Mouse (Mus musculus): ENCODE results near the gene Ccdc92. TPM values are rescaled to one million over a fixed set of nuclear protein-coding genes. Genes with fewer than 3 reads are reported as not detected.

Ccdc92 gene
- polyA plus RNA-seq, 1 experiment from 2014 or later = 5.3 TPM

DNA sequence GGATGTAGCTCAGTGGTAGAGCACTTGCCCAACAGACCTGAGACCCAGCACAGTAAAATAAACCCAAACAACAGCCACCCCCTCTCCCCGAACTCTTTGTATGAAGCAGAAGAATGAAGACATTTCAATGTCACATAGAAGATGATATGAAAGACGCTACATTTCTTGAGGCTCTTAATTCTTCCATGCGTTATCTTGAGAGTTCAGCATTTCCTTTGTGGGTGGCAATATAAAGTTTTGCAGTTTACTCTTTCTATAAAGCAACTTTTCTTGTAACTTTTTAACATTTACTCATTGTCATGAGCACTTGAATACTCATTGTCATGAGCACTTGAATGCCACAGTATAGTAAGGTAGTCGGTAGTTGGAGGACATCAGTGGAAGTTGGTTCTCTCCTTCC is 8.0 kb downstream of the Ccdc92 start:
- H3K27me3 ChIP-seq (ENCODE audit: control insufficient read depth, insufficient read depth, low read length) = peaks cover 36% of the 10 kb centered on the region
- no peaks in the 10 kb centered on the region for H3K4me1 ChIP-seq (ENCODE audit: control insufficient read depth in 2 of 2, insufficient read depth in 2 of 2, low read length in 2 of 2)
- no peak overlapping the region for H3K4me2 ChIP-seq (ENCODE audit: low read length)
- no peaks in the 10 kb centered on the region for H3K9me3 ChIP-seq (ENCODE audit: control insufficient read depth, low read length)
- WGBS = 84% methylated on average over 4 of the region's 4 CpGs
- no peak overlapping the region for H3K27ac ChIP-seq (replicated peaks in 1 of 2; ENCODE audit: control insufficient read depth in 1 of 2, insufficient read depth in 1 of 2, low read depth in 2 of 2, low read length in 2 of 2)
- no peak overlapping the region for H3K4me3 ChIP-seq (ENCODE audit: control insufficient read depth in 1 of 2, insufficient read depth in 1 of 2, low read depth in 1 of 2, low read length in 2 of 2)
- ATAC-seq (ENCODE audit: insufficient number of reproducible peaks, insufficient read depth, low FRiP score, low read depth) = no peak
- H3K36me3 ChIP-seq (ENCODE audit: control insufficient read depth, insufficient read depth, low read length) = no peaks in the 10 kb centered on the region
- no peak overlapping the region for H3K9ac ChIP-seq (ENCODE audit: low read length)

DNA sequence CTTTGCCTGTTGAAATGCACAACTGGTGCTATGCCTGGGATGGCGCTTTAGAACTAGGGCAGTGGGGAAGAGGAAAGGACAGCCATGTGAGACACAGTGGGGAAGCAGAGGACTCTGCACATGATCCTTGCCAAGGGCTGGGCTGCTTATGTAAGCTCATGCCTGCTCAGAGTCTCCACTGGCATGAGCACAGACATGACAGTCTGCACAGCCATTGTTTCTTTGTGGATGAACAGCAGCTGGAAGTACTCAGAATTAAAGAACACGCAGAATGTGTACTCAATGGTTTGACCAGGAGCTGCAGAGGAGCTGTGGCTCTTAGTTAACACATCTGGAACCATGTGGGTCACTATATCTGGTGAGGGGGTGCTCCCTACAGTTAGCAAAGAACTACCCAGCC is 9.1 kb downstream of the Ccdc92 start:
- H3K27ac ChIP-seq (replicated peaks in 1 of 2; ENCODE audit: control insufficient read depth in 1 of 2, insufficient read depth in 1 of 2, low read depth in 2 of 2, low read length in 2 of 2) = no peak overlapping the region
- H3K4me2 ChIP-seq (ENCODE audit: low read length) = no peak overlapping the region
- H3K9me3 ChIP-seq (ENCODE audit: control insufficient read depth, low read length) = no peaks in the 10 kb centered on the region
- no peaks in the 10 kb centered on the region for H3K36me3 ChIP-seq (ENCODE audit: control insufficient read depth, insufficient read depth, low read length)
- ATAC-seq (ENCODE audit: insufficient number of reproducible peaks, insufficient read depth, low FRiP score, low read depth) = no peak
- no peak overlapping the region for H3K4me3 ChIP-seq (ENCODE audit: control insufficient read depth in 1 of 2, insufficient read depth in 1 of 2, low read depth in 1 of 2, low read length in 2 of 2)
- H3K9ac ChIP-seq (ENCODE audit: low read length) = no peak overlapping the region
- peaks cover 37% of the 10 kb centered on the region for H3K27me3 ChIP-seq (ENCODE audit: control insufficient read depth, insufficient read depth, low read length)
- no peaks in the 10 kb centered on the region for H3K4me1 ChIP-seq (ENCODE audit: control insufficient read depth in 2 of 2, insufficient read depth in 2 of 2, low read length in 2 of 2)
- WGBS = 57% methylated on average over 2 of the region's 2 CpGs

DNA sequence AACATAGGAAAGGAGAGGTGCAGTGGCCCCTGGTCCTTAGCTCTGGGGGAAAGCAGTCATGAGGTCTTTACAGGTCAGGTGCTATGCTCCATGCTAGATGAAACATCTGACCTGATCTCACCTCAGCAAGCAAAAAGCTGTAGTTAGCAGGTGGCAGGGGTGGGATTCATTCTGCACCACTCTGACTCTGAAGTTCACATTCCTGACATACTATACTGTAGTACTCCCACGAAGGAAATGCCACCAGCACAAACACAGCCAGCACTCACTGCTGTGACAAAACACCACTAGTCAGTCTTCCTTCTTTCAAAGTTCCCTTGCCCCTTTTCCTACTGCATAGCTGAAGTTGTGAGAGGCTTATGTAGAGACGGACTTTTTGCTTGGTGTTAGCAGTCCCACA is 9.9 kb downstream of the Ccdc92 start:
- no peaks in the 10 kb centered on the region for H3K9me3 ChIP-seq (ENCODE audit: control insufficient read depth, low read length)
- no peak overlapping the region for H3K4me3 ChIP-seq (ENCODE audit: control insufficient read depth in 1 of 2, insufficient read depth in 1 of 2, low read depth in 1 of 2, low read length in 2 of 2)
- ATAC-seq (ENCODE audit: insufficient number of reproducible peaks, insufficient read depth, low FRiP score, low read depth) = no peak
- 35% methylated on average over 2 of the region's 2 CpGs for WGBS
- no peaks in the 10 kb centered on the region for H3K36me3 ChIP-seq (ENCODE audit: control insufficient read depth, insufficient read depth, low read length)
- no peak overlapping the region for H3K4me2 ChIP-seq (ENCODE audit: low read length)
- peaks cover 30% of the 10 kb centered on the region for H3K27me3 ChIP-seq (ENCODE audit: control insufficient read depth, insufficient read depth, low read length)
- no peaks in the 10 kb centered on the region for H3K4me1 ChIP-seq (ENCODE audit: control insufficient read depth in 2 of 2, insufficient read depth in 2 of 2, low read length in 2 of 2)
- H3K9ac ChIP-seq (ENCODE audit: low read length) = no peak overlapping the region
- H3K27ac ChIP-seq (replicated peaks in 1 of 2; ENCODE audit: control insufficient read depth in 1 of 2, insufficient read depth in 1 of 2, low read depth in 2 of 2, low read length in 2 of 2) = no peak overlapping the region

DNA sequence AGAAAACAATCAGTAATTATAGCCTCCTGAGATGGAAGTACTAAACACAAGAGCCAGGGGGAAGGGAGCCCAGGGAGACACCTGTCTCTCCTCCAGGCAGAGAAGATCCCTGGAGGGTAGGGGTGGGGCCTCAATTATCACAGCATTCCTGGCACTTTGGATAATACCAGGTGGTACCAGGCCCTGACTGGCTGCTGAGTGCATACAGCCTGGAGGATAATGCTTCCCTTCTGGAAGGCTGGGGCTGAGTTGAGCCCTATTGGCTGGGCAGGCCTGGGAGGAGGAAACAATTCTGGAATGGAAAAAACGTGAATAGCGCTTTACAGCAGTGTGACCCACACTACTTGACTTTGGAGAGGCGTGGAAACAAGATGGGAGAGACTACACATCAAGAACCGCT is 10.7 kb downstream of the Ccdc92 start:
- Histone ChIP-seq H3K4me1 (ENCODE audit: control insufficient read depth in 2 of 2, insufficient read depth in 2 of 2, low read length in 2 of 2) (no peaks in the 10 kb centered on the region), H3K4me2 (ENCODE audit: low read length) (no peak overlapping the region), H3K27ac (replicated peaks in 1 of 2; ENCODE audit: control insufficient read depth in 1 of 2, insufficient read depth in 1 of 2, low read depth in 2 of 2, low read length in 2 of 2) (no peak overlapping the region), H3K4me3 (ENCODE audit: control insufficient read depth in 1 of 2, insufficient read depth in 1 of 2, low read depth in 1 of 2, low read length in 2 of 2) (no peak overlapping the region), H3K36me3 (ENCODE audit: control insufficient read depth, insufficient read depth, low read length) (no peaks in the 10 kb centered on the region), H3K9ac (ENCODE audit: low read length) (no peak overlapping the region), H3K27me3 (ENCODE audit: control insufficient read depth, insufficient read depth, low read length) (peaks cover 29% of the 10 kb centered on the region), H3K9me3 (ENCODE audit: control insufficient read depth, low read length) (no peaks in the 10 kb centered on the region)
- 49% methylated on average over 4 of the region's 4 CpGs for WGBS
- no peak for ATAC-seq (ENCODE audit: insufficient number of reproducible peaks, insufficient read depth, low FRiP score, low read depth)

DNA sequence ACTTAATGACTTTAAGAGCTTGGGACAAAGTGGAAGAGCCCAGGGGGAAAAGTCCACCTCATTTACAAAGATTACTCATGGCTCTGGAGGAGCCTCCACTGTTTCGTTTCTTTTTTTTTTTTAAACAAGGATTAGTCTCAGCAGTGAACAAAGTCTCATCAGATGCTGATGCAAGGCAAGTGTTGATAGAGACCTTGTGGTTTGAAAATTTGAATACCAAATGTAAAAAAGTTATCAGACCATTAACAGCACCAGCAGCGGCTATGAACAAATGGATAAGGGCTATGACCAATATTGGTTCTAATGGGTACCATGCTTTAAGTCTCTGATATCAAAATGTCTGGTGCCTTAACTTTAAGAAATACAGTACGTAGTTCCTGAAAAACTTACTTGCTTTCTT is 13.2 kb downstream of the Ccdc92 start:
- ATAC-seq (ENCODE audit: insufficient number of reproducible peaks, insufficient read depth, low FRiP score, low read depth) = no peak
- Histone ChIP-seq H3K4me3 (ENCODE audit: control insufficient read depth in 1 of 2, insufficient read depth in 1 of 2, low read depth in 1 of 2, low read length in 2 of 2) (no peak overlapping the region), H3K4me2 (ENCODE audit: low read length) (no peak overlapping the region), H3K36me3 (ENCODE audit: control insufficient read depth, insufficient read depth, low read length) (no peaks in the 10 kb centered on the region), H3K27me3 (ENCODE audit: control insufficient read depth, insufficient read depth, low read length) (peaks cover 39% of the 10 kb centered on the region), H3K27ac (replicated peaks in 1 of 2; ENCODE audit: control insufficient read depth in 1 of 2, insufficient read depth in 1 of 2, low read depth in 2 of 2, low read length in 2 of 2) (no peak overlapping the region), H3K9me3 (ENCODE audit: control insufficient read depth, low read length) (no peaks in the 10 kb centered on the region), H3K9ac (ENCODE audit: low read length) (no peak overlapping the region), H3K4me1 (ENCODE audit: control insufficient read depth in 2 of 2, insufficient read depth in 2 of 2, low read length in 2 of 2) (peaks cover 4 to 9% of the 10 kb centered on the region in 2 experiments; a peak in 3 of 4 replicates)
- 74% methylated on average over 3 of the region's 3 CpGs for WGBS

DNA sequence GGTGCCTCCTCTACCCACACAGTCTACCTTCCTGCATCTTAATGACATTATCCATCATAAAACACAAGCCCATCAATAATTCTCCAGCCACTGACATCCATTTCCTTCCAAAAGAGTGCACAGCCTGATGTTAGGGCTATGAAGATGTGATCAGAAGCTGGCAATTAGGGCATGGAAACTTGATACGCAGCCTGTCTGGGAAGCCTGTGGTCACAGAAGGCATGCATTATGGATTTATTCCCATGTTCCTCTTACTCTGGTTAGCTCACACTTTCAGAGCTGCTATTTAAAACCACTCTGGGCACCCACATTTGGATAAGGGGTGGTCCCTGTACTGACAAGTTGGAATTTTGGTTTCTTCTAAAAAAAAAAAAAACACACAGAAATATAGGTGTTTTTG is 15.2 kb downstream of the Ccdc92 start:
- Histone ChIP-seq H3K4me1 (ENCODE audit: control insufficient read depth in 2 of 2, insufficient read depth in 2 of 2, low read length in 2 of 2) (peaks cover 6 to 13% of the 10 kb centered on the region in 2 experiments; a peak in 3 of 4 replicates), H3K4me3 (ENCODE audit: control insufficient read depth in 1 of 2, insufficient read depth in 1 of 2, low read depth in 1 of 2, low read length in 2 of 2) (no peak overlapping the region), H3K4me2 (ENCODE audit: low read length) (no peak overlapping the region), H3K27me3 (ENCODE audit: control insufficient read depth, insufficient read depth, low read length) (peaks cover 58% of the 10 kb centered on the region), H3K36me3 (ENCODE audit: control insufficient read depth, insufficient read depth, low read length) (no peaks in the 10 kb centered on the region), H3K27ac (replicated peaks in 1 of 2; ENCODE audit: control insufficient read depth in 1 of 2, insufficient read depth in 1 of 2, low read depth in 2 of 2, low read length in 2 of 2) (no peak overlapping the region), H3K9ac (ENCODE audit: low read length) (no peak overlapping the region), H3K9me3 (ENCODE audit: control insufficient read depth, low read length) (no peaks in the 10 kb centered on the region)
- WGBS = 79% methylated on average over 1 of the region's 1 CpGs
- ATAC-seq (ENCODE audit: insufficient number of reproducible peaks, insufficient read depth, low FRiP score, low read depth) = no peak

DNA sequence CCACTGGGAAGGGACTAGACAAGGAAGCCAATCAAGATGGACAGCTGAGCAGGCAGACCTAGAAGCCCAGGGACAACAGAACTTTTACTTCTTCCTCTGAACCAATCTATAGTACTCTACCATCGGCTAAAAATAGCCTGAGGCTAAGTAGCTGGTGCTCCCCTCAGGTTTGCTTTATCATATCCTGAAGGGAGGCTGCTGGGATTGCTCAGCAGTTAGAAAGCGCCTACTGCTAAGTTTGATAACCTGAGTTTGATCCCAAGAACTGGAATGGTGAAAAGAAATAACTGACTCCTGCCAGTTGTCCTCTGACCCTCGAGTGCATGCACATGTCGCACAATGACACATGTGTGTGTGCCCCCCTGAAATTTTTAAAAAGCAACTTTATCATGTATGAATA is 17.3 kb downstream of the Ccdc92 start:
- 8% methylated on average over 4 of the region's 4 CpGs for WGBS
- Histone ChIP-seq H3K4me3 (ENCODE audit: control insufficient read depth in 1 of 2, insufficient read depth in 1 of 2, low read depth in 1 of 2, low read length in 2 of 2) (no peak overlapping the region), H3K36me3 (ENCODE audit: control insufficient read depth, insufficient read depth, low read length) (no peaks in the 10 kb centered on the region), H3K27ac (replicated peaks in 1 of 2; ENCODE audit: control insufficient read depth in 1 of 2, insufficient read depth in 1 of 2, low read depth in 2 of 2, low read length in 2 of 2) (no peak overlapping the region), H3K9ac (ENCODE audit: low read length) (no peak overlapping the region), H3K9me3 (ENCODE audit: control insufficient read depth, low read length) (no peaks in the 10 kb centered on the region), H3K4me2 (ENCODE audit: low read length) (no peak overlapping the region), H3K4me1 (ENCODE audit: control insufficient read depth in 2 of 2, insufficient read depth in 2 of 2, low read length in 2 of 2) (peaks cover 6 to 24% of the 10 kb centered on the region in 2 experiments), H3K27me3 (ENCODE audit: control insufficient read depth, insufficient read depth, low read length) (peaks cover 64% of the 10 kb centered on the region)
- no peak for ATAC-seq (ENCODE audit: insufficient number of reproducible peaks, insufficient read depth, low FRiP score, low read depth)

DNA sequence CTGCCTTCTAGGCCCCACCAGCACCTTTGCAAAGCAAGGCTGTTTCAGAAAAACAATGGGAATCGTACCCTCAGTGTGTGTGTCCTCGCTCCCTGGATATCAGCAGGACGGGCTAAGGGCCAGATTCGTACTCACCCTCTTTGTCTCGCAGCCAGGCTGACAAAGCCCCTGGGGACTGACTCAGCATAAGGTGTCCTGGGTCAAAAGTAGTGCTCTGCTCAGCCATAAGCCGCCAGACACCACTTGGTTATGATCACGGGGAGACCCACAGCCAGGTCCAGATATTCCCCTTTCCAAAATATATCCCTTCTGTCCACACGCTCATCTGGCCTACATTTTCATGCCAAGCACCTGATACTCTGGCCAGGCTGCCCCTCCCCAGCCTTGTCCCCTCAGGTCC is 18.8 kb downstream of the Ccdc92 start:
- peaks cover 64% of the 10 kb centered on the region for H3K27me3 ChIP-seq (ENCODE audit: control insufficient read depth, insufficient read depth, low read length)
- peaks cover 6 to 27% of the 10 kb centered on the region in 2 experiments for H3K4me1 ChIP-seq (ENCODE audit: control insufficient read depth in 2 of 2, insufficient read depth in 2 of 2, low read length in 2 of 2)

More for the DNA sequence above, 18.8 kb downstream of the Ccdc92 start:
- WGBS = 62% methylated on average over 8 of the region's 8 CpGs
- no peak overlapping the region for H3K4me3 ChIP-seq (ENCODE audit: control insufficient read depth in 1 of 2, insufficient read depth in 1 of 2, low read depth in 1 of 2, low read length in 2 of 2)
- ATAC-seq (ENCODE audit: insufficient number of reproducible peaks, insufficient read depth, low FRiP score, low read depth) = no peak
- no peak overlapping the region for H3K27ac ChIP-seq (replicated peaks in 1 of 2; ENCODE audit: control insufficient read depth in 1 of 2, insufficient read depth in 1 of 2, low read depth in 2 of 2, low read length in 2 of 2)
- H3K9me3 ChIP-seq (ENCODE audit: control insufficient read depth, low read length) = no peaks in the 10 kb centered on the region
- H3K4me2 ChIP-seq (ENCODE audit: low read length) = no peak overlapping the region
- H3K36me3 ChIP-seq (ENCODE audit: control insufficient read depth, insufficient read depth, low read length) = no peaks in the 10 kb centered on the region
- no peak overlapping the region for H3K9ac ChIP-seq (ENCODE audit: low read length)
